Mouse (Mus musculus) macrophage (primary cell): ENCODE data around the gene Cgn. TPM values are rescaled to one million over a fixed set of nuclear protein-coding genes. Genes with fewer than 3 reads are reported as not detected.
"Not testable (repeated sequence)": the region's sequence is repeated elsewhere in the genome, so short reads cannot be mapped to it uniquely, and the experiment has no call there.

Source experiments
- H3K27ac ChIP-seq: fragments of 350-480 bp; formaldehyde crosslinking; 2 replicates; pipeline ENCODE4 v1.9.0; 2021
- H3K36me3 ChIP-seq: fragments of 350-480 bp; formaldehyde crosslinking; 2 replicates; pipeline ENCODE4 v1.9.0; 2021; ENCODE audit errors: inconsistent target
- H3K4me3 ChIP-seq: fragments of 350-480 bp; formaldehyde crosslinking; 2 replicates; pipeline ENCODE4 v1.9.0; 2021; ENCODE audit errors: inconsistent target
- H3K79me2 ChIP-seq: fragments of 350-480 bp; formaldehyde crosslinking; 2 replicates; pipeline ENCODE4 v1.9.0; 2021; ENCODE audit errors: inconsistent target
- WGBS: methylation state at CpG from one replicate; pipeline ENCODE4 v1.1.7; 2026; ENCODE audit warnings: inconsistent platforms; ENCODE audit not compliant: missing documents; 5-methylcytosine and 5-hydroxymethylcytosine counted together
- polyA plus RNA-seq: library from polyadenylated mRNA; stranded (reverse); fragments of 250-400 nt; gene quantifications from 3 replicates; pipeline ENCODE4 v1.2.4, GENCODE M21; 2018; ENCODE audit warnings: inconsistent platforms

Cgn gene
- polyA plus RNA-seq, 1 experiment from 2014 or later = 0.03 TPM

DNA sequence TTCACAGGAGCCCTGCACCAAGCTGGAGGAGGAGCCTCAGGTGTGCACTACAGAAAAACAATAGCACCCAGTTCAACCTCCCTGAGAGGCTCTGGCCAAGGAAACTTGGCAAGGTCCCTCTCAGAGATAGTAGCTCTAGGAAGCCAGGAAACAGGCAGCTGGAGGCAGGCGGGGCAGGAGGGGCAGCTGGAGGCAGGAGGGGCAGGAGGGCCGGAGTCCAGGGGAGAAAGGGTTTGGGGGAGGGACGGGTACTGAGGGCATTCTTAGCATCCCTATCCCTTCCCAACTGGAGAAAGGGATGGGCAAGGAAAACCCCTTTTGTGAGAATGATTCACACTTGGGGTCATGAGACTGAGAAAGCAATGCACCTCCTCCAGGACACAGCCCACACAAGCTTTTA lies 4.9 kb downstream of the Cgn start:
- H3K27ac ChIP-seq = no peak overlapping the region
- H3K79me2 ChIP-seq = no peaks in the 10 kb centered on the region
- H3K36me3 ChIP-seq = no peaks in the 10 kb centered on the region
- 89% methylated on average over 3 of the region's 3 CpGs for WGBS
- H3K4me3 ChIP-seq = no peak overlapping the region

GRCm38 (mm10) chr3:94775886-94776285 lies 10.4 kb downstream of the Cgn start:
- 83% methylated on average over 7 of the region's 7 CpGs for WGBS
- H3K36me3 ChIP-seq = no peaks in the 10 kb centered on the region
- no peak overlapping the region for H3K27ac ChIP-seq
- no peaks in the 10 kb centered on the region for H3K79me2 ChIP-seq
- no peak overlapping the region for H3K4me3 ChIP-seq

DNA sequence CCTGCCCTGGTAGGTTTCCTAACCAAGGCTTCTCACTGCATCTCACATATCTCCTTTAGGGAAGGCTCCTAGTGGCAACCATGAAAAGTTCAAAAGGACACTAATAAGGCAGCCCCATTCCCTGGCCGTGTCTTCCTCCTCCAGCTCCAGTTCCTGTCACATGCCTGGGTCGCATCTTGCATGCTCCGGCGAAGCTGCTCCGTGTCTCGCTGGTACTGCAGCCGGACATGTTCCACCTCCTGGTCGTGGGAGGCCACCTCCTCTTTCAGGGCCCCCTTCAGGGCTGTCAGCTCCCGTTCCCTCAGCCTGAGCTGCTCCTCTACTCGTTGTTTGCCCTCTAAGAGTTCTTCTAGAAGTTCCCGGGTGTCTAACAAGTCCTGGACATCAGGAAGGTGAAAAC lies 12.3 kb downstream of the Cgn start:
- no peak overlapping the region for H3K4me3 ChIP-seq
- H3K36me3 ChIP-seq = no peaks in the 10 kb centered on the region
- H3K79me2 ChIP-seq = no peaks in the 10 kb centered on the region
- no peak overlapping the region for H3K27ac ChIP-seq
- 93% methylated on average over 11 of the region's 11 CpGs for WGBS

DNA sequence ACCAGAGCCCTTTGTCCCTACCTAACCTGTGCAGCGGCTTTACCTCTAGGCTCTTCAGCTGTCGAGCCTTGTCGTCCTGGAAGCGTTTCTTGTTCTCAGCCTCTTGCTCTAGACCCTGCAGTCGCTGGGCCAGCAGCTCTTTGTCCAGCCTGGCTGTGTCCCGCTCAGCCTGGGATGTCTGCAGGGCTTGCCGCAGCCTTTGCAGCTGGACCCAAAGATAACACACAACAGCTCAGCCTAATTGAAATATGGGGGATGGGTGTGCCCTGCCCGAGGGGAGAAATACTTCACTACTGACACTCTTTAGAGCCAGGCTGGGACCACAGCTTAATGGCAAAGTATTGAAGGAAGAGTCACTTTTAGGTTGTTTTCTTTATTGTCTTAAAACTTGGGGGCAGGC lies 20.8 kb downstream of the Cgn start:
- WGBS = 65% methylated on average over 6 of the region's 8 CpGs
- H3K27ac ChIP-seq, H3K79me2 ChIP-seq, H3K36me3 ChIP-seq, H3K4me3 ChIP-seq: not testable (repeated sequence)

GRCm38 (mm10) chr3:94764545-94765292 lies 21.6 kb downstream of the Cgn start:
- H3K79me2 ChIP-seq, H3K4me3 ChIP-seq, H3K36me3 ChIP-seq, H3K27ac ChIP-seq: not testable (repeated sequence)
- 95% methylated on average over 2 of the region's 5 CpGs for WGBS

DNA sequence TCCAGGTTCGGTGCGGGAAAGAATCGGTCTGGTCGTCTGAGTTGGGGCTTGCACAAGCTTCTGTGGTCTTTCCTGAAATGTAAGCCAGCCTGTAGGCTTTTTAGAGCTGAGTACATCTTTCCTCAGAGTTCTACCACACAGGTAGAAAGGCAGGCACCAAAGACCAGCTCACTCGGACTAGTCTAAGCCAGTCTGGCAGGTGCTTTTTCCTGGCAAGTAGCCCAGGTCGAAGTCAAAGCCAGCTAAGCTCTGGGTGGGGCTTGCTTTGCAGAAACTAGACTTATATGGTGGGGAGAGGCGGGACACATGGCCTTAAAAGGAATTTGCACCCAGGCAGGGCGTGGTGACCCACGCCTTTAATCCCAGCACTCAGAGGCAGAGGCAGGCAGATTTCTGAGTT lies 27.9 kb downstream of the Cgn start:
- not testable (repeated sequence) for H3K36me3 ChIP-seq, H3K27ac ChIP-seq, H3K79me2 ChIP-seq, H3K4me3 ChIP-seq
- WGBS = 24% methylated on average over 3 of the region's 9 CpGs

DNA sequence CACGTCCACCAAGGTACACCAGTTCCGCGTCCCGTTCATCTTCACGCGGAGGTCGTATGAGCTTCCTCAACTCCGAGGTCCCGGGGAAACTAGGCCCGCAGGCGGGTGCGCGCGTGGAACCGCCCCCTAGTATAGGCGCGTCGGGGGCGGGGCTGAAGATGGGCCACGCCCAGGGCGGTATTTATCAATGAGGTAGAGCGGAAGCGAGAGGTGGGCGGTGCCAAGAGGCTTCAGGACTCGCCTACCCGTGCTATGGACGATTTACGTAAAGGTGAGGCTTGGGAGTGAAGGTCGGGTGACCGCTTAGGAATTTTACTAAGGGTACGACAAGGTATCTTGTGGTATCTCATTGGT lies 28.3 kb downstream of the Cgn start:
- H3K36me3 ChIP-seq, H3K27ac ChIP-seq, H3K79me2 ChIP-seq, H3K4me3 ChIP-seq: not testable (repeated sequence)
- 0% methylated on average over 5 of the region's 31 CpGs for WGBS

- WGBS = 44% methylated on average over 6 of the region's 47 CpGs
- H3K79me2 ChIP-seq, H3K36me3 ChIP-seq, H3K4me3 ChIP-seq, H3K27ac ChIP-seq: not testable (repeated sequence)
Observed at GRCm38 (mm10) chr3:94757251-94758055, 28.8 kb downstream of the Cgn start.

- Histone ChIP-seq H3K4me3 (no peak overlapping the region), H3K36me3 (no peaks in the 10 kb centered on the region), H3K27ac (no peak overlapping the region), H3K79me2 (no peaks in the 10 kb centered on the region)
- 97% methylated on average over 17 of the region's 17 CpGs for WGBS
Observed at GRCm38 (mm10) chr3:94745691-94746090, 40.6 kb downstream of the Cgn start.

GRCm38 (mm10) chr3:94723637-94724036 lies 62.7 kb downstream of the Cgn start:
- H3K36me3 ChIP-seq = not testable (repeated sequence)
- WGBS = 48% methylated on average over 2 of the region's 2 CpGs

DNA sequence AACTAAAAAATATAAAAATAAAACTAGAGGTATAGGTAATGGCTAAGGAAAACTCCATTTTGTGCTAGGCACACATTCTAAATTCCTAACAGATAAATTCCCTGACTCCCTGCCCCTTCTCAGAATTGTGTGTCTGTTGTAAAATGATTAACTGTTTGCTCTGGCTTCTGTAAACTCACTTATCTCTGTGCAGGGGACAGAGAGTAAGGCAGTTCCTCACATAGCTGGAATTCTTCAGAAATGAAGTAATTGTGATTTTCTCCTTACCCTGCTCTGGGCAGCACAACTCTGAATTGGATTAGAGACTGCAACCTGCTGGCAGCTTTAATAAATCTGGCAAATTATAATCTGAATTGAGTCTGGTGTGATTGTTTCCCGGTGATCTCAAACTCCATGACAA lies 68.0 kb downstream of the Cgn start:
- H3K27ac ChIP-seq, H3K79me2 ChIP-seq, H3K36me3 ChIP-seq, H3K4me3 ChIP-seq: not testable (repeated sequence)
- WGBS = no CpG with 5 or more reads among the region's 1 CpGs

More at GRCm38 (mm10) chr3:94723637-94724036, 62.7 kb downstream of the Cgn start:
- H3K79me2 ChIP-seq, H3K4me3 ChIP-seq, H3K27ac ChIP-seq: not testable (repeated sequence)

DNA sequence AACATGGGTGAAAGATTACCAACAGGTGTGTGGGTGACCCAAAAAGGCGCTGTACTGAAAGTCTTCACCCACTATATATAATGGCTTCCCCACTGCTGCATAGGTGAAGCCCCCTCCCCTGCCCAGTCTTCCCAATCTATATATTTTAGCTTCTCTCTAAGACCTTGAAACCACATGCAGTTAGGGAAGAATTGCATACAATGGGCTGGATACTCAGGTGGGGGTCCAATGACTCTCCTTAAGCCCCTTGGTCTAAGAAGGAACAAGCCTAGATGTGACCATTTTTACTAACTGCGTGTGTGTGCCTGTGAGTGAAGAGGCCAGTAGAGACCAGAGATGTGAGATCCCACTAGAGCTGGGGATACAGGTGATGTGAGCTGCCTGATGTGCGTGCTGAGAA lies 72.9 kb downstream of the Cgn start:
- not testable (repeated sequence) for H3K27ac ChIP-seq, H3K4me3 ChIP-seq, H3K79me2 ChIP-seq, H3K36me3 ChIP-seq
- no CpG with 5 or more reads among the region's 3 CpGs for WGBS

DNA sequence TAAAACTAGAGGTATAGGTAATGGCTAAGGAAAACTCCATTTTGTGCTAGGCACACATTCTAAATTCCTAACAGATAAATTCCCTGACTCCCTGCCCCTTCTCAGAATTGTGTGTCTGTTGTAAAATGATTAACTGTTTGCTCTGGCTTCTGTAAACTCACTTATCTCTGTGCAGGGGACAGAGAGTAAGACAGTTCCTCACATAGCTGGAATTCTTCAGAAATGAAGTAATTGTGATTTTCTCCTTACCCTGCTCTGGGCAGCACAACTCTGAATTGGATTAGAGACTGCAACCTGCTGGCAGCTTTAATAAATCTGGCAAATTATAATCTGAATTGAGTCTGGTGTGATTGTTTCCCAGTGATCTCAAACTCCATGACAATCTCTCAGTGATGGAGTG lies 75.7 kb downstream of the Cgn start:
- not testable (repeated sequence) for H3K27ac ChIP-seq, H3K79me2 ChIP-seq, H3K4me3 ChIP-seq, H3K36me3 ChIP-seq
